Mouse (Mus musculus) heart, postnatal 36 days (tissue): ENCODE results near the gene Kif23. TPM values are rescaled to one million over a fixed set of nuclear protein-coding genes. Genes with fewer than 3 reads are reported as not detected.

ENCODE experiments used
- DNase-seq, 2 experiments: peaks; one replicate each; pipeline ENCODE4 v3.0.0; 2021 to 2022
- intact Hi-C: fragments of 180-260 bp; cut with DNase I; formaldehyde crosslinking; loops from one replicate; pipeline ENCODE4 v1.15.1; 2025
- total RNA-seq, 2 experiments: library from RNA; stranded (reverse); gene quantifications; 2 replicates each; pipeline ENCODE4 v1.2.3; 2021

The Kif23 gene
- total RNA-seq, 2 experiments from 2014 or later = 1.7 to 2.4 TPM

DNA sequence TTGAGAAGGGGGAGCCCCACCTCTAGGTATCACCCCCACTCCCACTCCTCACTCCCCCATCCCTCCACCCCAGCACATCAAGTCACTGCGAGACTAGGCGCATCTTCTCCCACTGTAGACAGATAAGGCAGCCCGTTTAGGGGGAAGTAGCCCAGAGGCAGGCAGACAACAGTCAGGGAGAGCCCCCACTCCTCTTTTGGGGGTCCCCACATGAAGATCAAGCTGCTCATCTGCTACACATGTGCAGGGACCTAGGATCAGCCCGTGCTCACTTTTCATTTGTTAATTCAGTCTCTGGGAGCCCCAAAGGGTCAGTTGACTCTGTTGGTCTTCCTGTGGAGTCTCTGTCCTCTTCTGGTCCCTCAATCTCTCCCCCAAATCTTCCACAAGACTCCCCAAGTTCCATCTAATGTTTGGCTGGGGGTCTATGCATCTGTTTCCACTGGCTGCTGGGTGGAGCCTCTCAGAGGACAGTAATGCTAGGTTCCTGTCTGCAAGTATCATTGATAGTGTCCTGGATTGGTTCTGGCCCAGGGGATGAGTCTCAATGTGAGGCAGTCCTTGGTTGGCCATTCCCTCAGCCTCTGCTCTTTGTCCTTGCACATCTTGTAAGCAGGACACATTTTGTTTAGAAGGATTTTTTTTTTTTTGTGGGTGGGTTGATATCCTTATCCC lies 38.8 kb downstream of the Kif23 start:
- no peak for DNase-seq
- intact Hi-C loops = no loop called here

DNA sequence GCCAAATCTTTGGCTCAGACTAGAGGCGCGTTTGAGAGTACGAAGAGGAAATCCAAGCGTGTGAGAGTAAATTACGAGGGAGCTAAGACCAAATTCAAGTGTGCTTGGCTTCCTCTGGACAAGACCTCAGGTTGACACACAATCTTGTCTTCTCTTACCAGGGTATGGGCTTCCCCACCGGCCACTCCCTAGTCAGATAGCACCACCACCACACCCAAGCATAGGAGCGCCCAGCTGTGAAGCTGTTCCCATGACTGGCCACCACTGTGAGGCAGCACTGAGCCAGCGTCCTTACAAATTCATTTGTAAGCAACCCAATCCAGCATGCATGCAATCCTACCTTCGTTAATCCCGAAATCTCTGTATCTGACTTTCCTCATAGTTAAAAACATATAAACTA lies 39.7 kb downstream of the Kif23 start:
- intact Hi-C loops = no loop called here
- peak; percentile 16 to 54 for DNase-seq

DNA sequence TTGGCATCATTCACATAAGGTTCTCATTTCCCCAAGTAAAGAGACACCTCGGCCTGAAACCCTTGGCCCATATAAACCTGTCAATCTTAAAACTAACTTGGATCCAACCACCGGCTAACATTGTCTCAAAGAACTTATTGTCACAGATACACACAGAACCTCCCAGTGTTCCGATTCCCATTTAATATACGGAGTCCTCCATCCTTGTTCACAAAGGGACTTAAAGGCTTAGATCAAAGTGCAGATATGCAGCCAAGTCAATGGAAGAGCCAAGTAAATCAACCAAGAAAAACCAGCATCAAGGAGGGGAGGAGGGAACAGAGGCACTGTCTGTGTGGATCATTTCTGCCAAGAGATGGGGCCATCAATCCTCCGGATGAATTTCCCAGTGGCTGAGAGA lies 41.0 kb downstream of the Kif23 start:
- intact Hi-C loops = no loop called here
- DNase-seq = no peak

DNA sequence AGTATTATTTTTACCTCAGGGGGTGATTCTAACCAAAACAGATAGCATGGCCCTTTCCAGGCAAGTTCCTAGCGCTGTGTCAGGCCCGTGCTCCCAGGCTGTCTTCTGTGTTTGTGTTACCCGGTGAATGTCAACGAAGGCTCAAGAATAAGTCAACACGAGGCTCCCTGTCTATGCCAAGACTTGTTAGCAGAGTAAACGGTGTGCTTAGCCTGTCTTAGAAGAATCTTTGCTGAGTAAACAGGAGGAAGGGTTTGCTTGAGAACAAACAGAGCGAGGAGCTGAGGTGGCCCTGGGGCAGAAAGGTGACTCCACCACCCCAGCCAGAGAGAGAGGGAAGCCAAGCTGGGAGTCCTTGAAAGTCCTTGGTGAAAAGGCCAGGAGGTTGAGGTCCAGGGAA lies 42.4 kb downstream of the Kif23 start:
- intact Hi-C loops = no loop called here
- no peak for DNase-seq

DNA sequence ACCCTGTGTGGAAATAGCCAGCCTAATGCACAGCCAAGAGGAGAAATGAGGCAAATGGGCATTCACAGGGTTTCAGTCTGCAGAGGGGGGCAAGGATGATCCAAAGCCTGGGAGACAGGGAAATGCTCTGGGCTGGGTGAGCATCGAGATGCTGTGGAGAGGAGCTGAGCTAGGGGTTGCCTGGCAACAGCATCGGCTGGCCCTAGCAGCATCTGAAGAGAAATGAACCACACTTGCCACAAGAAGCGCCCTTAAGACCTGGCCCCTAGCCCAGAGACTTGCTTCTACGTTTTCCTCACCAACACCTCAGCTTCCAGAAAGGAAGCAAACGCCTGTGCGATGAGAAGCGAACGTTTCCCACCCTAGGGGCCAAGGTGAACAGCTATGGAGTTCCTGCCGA lies 44.1 kb downstream of the Kif23 start:
- intact Hi-C loops = no loop called here

DNA sequence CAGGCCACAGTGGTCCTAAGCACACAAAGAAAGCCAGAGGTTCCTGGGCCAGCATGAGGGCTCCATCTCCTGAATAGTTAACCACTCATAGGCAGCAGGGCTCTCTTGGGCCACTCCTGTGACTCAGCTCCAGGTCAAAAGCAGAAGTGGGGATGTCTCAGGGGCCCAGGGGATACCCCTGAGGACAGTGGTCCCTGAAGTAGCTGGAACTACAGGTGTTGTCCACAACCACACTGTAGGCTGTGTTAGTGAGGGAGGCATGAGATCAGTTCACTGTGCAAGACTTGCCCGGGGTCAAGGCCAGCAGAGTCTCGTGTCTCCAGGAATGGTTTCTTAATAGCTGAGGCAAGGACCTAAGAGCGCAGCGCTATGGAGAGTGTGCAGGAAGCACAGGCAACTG lies 45.0 kb downstream of the Kif23 start:
- intact Hi-C loops = no loop called here
- no peak for DNase-seq

More for the DNA sequence above, 44.1 kb downstream of the Kif23 start:
- no peak for DNase-seq

DNA sequence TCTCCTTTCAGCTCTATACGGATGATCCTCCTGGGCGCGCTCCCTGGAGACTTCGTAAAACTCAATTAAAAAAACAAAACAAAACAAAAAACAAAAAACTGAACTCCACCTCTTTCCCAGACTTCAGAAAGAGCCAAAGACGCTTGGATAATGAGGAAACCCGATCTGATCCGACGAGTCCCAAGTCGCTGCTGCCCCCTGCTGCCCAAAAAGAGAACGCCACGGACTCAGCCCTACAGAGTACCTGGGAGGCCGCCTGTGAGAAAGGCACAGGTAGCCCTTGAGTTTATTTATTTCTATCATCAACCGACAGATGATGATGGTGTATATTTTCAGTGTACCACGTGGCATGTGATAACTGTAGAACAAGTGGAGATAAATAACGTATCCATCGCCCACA lies 46.8 kb downstream of the Kif23 start:
- peak; percentile 78 to 87 for DNase-seq
- intact Hi-C loops = loop anchor here (2.0 to 5.0 kb wide), 3 partner anchors 853 to 1003 kb away; no protein-coding TSS in a partner anchor

DNA sequence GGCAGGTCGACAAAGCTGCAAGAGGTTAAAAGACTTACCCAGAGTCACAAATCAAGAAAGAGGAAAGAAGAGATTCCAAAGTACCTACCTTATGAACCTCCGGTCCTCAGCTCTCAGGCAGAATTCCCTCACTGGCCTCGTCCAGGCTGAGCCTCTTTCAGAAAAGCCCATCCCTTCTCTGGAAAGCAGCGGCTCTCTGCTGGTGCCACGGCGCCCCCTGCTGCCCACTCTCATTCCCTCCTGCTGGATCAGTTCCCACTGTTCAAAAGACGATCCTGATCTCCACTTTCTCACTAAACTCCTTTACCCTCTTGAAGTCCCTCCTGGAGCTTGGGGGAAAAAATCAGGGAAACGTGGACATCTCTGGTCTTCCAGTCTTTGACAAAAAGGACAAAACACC lies 48.2 kb downstream of the Kif23 start:
- intact Hi-C loops = loop anchor here (1.0 to 5.0 kb wide), 4 partner anchors 38 to 1001 kb away; no protein-coding TSS in a partner anchor
- peak; percentile 79 to 88 for DNase-seq

DNA sequence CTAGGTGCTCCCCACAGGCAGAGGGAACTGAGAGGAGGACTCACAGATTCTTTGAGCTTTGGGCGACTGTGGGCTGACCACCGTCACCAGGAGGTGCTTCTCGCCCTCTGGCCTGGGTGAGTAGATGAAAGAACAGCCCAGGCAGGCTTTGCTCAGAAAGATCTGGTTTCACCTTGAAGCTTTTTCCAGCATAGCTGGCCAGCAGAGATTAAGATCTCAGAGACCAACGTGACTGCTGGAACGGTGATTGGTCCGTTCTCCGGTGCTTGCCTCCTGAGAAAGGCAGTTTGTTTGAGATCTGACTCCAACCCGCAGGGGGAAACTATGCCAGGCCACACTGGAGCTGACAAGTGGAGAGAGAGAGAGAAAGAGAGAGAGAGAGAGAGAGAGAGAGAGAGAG lies 51.6 kb downstream of the Kif23 start:
- intact Hi-C loops = loop anchor here (5.0 kb wide), 2 partner anchors 848 to 998 kb away; no protein-coding TSS in a partner anchor
- DNase-seq = no peak

DNA sequence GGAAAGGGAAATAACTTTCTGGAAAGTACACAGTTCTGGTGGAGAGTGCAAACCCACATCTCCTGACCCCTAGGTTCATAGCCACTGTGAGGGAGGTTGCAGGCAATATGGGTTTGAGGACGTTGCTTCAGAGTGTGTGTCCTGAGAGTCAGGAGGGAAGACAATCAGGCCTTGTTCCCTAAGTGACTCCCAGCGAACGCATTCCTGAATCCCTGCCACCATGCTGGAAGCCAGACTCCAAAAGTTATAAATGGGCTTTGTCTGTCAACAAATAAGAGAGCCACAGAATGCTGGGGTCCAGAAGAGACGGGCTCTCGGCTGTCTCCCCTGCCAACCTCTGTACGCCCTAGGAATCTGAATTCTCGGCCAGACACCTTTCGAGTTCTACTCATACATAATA lies 56.7 kb downstream of the Kif23 start:
- peak; percentile 43 to 55 for DNase-seq
- intact Hi-C loops = no loop called here

DNA sequence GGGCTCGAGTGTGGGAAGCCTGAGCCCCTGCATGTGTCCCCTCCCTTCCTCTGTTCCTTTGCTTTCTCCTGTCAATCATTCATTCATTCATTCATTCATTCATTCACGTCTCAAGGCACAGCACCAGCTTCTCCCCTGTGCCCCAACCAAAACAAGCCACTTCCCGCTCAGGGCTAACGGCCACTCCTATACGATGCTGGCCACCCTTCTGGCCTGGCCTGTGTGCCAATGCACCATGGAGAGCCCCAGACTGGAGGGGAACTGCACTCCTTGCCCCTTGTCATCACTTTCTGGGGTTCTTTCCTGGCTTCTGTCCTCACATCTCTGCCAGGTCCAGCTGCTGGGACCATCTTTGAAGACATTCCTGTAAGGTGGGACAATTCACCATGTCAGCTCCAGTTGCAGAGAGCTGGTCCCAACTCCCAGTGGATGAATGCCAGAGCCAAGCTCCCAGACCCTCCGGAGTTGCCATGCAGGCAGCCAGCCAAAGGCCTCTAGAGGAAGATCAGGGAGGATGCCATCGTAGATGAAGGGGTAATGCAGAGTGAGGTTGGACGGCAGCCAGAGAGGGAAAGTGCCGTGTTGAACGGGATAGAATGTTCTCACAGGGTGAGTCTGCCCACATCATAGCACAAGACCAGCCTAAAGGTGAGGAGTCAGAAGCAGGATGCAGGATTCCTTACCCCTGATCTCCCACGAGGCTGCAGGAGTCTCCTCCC lies 58.8 kb downstream of the Kif23 start:
- intact Hi-C loops = no loop called here
- no peak for DNase-seq

DNA sequence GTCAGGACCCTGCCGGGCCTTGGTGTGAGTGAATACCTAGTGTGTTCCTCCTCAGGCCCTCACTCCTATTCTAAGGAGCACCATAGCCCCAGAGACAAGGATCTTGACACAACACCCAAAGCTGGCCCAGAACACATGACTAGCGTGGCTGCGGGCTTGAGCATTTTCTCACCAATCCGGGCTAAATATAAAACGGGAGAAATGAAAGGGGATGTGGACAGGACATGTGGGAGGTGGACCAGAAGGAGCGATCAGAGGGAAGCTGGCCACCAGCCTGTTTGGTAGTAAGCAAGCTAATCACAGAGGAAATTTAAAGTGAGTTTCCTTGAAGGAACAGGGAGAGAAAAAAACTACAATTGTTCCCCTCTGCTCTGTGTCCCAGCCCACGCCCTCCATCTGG lies 60.6 kb downstream of the Kif23 start:
- no peak for DNase-seq
- intact Hi-C loops = no loop called here

DNA sequence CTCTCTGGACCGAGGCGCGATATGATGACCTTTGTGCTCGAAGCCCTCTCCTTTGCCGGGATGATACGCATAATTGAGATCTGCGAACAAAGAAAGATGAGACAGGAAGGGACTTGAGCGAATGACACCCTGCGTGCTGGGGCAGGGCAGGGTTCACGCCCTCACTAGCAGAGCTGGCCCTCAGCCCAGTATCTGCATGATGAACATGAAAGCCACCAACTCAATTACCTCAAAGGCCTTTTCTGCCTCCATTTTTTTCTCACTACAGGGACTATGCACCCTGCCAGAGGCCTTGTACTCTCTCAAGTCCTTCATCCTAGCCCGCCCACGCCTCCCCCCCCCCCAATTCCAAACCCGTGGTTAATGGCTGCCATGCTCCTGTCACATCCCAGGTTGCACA lies 61.6 kb downstream of the Kif23 start:
- no peak for DNase-seq

DNA sequence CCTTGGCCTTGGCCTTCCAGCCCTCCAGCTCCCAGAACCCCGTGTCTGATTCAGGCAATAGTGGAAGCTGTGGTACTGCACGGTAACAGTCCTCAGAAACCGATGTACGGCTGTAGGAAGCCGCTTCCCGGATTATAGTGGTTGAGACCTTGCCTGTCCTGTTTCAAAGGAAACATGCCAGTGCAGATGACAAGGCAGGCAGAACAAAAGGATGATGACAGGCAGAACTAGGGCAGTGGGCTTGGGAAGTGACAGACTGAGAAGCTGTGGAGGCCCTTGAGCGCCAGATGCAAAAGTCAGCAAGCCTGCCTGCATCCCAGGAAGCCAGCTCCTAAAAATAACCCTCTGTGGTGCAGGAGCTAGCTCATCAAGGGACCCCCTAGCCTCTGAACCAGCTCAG lies 62.2 kb downstream of the Kif23 start:
- no peak for DNase-seq

More for the DNA sequence above, 61.6 kb downstream of the Kif23 start:
- intact Hi-C loops = no loop called here

DNA sequence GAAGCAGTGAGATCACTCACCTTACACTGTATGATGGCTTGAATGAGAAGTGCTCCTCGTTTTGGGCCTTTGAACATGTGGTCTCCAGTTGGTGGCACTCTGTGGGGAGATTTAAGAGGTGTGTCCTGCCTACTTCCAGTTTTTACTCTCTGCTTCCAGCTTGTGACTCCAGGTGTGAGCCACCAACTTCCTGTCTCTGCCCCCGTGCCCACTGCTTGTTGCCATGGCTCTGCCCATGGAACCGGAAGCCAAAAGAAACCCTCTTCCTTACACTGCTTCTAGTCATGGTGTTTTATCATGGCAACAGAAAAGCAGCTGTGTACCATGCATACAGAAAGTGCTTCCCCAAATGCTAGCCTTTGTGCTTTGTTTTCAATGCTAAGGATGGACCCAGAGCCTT lies 64.4 kb downstream of the Kif23 start:
- DNase-seq = no peak
- intact Hi-C loops = no loop called here

More for the DNA sequence above, 62.2 kb downstream of the Kif23 start:
- intact Hi-C loops = no loop called here

DNA sequence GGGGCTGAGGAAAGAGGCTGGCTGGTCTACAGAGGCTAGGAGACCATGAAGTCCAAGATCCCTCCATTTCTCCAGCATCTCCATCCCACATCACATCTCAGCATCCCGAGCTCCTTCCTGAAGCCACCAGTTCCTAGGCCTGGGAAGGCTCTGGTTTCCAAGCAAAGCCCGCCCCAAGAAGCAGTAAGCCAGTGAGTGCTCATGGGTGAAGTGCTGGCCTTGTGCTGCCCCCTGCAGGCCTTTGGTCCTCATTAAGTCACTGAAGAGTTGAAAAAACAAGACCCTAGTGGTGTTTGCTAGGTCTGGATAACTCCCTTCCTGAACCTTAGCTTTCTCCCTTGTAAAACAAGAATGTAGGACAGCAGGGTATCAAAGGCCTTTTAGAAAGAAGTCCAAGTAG lies 67.7 kb downstream of the Kif23 start:
- peak; percentile 51 to 69 for DNase-seq

DNA sequence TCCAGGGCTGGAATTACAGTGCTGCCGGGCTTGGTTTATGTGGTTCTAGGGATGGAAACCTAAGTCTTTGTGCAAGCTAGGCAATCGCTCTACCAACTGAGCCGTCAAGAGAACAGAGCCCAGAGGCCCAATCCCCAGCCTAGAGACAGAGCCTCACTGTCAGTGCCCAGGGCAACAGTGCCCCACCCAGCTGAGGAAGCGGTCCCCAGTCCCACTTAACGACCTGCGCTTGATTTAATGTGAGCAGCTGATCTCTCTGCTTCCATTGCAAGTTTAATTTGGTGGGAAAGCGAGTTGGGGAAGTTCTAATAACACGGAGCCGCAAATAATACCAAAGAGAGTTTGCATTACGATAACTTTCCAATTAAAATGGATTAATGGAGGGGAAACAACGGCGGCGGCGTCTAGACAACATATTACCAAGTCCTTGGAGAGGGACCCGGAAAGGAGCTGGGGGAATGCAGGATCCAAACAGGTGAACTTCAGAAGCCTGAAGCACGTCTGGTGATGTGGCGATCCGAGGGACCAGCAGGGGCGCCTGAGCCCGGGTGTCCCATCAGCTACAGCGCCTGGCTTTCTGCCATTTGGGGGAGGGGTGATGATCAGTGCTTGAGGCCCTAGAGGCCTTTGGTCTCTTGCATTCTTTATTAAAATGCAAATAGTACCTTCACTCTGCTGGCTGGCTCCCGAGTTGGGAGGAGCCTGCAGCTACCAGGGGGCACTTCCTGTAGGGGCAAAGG lies 69.0 kb downstream of the Kif23 start:
- DNase-seq = no peak
- intact Hi-C loops = loop anchor here (5.0 kb wide), 1 partner anchor 980 kb away; no protein-coding TSS in a partner anchor

More for the DNA sequence above, 67.7 kb downstream of the Kif23 start:
- intact Hi-C loops = loop anchor here (5.0 kb wide), 1 partner anchor 982 kb away; no protein-coding TSS in a partner anchor

DNA sequence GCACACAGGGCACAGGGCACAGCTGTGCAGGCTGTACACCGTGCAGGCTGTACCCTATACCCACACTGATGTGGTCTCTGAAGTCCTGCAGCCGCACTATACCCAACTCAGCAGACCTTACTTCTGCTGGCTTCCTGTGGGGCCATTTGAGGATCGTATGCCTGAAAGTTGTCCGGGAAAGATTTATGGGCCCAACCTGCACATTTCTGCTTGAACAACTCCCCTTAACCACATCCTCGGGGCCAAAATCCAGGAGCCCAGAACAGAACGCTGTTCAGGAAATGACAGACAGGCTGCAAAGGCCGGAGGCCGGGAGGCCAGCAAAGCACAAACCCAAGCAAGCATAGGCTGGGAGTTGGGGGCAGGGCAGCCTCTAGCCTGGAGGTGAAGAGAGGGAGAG lies 73.2 kb downstream of the Kif23 start:
- DNase-seq = no peak
- intact Hi-C loops = no loop called here

DNA sequence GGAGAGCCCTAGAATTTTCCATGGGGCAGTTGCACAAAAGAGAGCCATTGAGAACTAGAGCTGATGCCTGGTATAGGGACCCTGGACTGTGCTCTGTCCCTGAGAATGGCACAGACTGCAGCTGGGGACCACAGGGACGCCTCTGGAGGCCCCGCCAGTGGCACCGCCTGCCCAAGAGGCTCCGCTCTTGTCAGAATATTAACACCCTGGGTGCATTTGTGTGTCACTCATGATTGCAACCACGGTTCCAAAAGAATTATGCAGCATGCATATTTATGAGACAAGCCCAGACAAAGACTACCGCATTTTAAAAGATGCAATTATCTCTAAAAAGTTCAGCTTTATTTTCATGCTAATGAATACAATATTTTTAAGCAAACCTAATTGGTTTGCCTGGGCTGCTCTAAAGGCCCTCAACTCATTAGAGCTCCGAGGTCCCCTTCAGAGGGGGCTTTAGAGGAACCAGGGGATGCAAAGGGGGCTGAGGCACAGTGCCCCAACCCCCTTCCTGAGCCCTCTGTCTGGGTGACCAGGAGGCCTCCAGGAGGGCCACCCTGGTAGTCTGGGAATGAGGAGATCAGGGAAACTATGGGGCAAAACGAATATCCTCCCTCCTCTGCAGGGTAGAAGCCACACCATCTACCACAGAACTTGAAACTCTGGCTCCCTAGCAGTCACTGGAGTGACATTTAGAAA lies 74.2 kb downstream of the Kif23 start:
- no peak for DNase-seq
- intact Hi-C loops = no loop called here

DNA sequence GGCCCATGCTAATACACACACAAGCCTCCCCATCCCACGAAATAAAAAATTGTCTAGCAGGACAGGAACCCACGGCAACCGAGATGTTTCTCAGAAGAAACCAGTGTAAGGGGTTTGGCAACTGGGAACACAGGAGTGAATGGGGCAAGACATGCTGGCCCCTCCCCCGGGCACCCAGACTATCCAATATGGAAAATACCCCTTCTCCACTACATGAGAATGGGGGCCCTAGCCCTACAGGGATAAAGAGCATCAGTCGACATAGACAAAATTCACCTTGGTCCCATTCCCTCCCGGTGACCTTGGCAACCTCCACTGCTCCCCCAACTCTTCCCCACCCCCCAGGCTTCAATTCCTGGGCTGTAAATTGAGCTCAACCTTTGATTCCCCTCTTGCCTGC lies 74.7 kb downstream of the Kif23 start:
- no peak for DNase-seq
- intact Hi-C loops = no loop called here

DNA sequence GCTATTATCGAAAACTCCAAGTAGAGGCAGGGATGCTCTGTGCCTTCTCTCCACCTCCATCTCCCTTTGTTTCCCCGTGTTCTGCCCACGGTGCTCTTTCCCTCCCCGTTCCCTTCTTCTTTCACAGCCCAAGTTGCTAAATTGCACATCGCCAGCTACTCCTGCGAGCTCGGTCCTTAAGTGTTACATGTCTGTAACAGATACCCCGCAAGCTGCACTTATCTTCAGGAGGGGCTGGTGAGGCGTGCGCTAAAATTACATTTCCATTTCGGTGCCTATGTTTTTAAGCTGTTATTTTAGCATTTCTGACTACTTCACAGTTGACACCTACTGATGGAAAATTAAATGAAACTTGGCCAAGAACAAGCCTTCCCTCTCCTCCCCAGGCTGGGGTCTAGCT lies 78.9 kb downstream of the Kif23 start:
- intact Hi-C loops = no loop called here
- DNase-seq = no peak
